Mouse (Mus musculus) adrenal gland, adult (tissue): Measurements from ENCODE around the gene Arid1b.

ENCODE experiments used
- DNase-seq, 2 experiments: peaks; one replicate each; pipeline ENCODE4 v3.0.0; 2022 to 2023; ENCODE audit warnings: low spot score in 1 of 2; ENCODE audit not compliant: inconsistent age in 2 of 2

Arid1b gene

DNA sequence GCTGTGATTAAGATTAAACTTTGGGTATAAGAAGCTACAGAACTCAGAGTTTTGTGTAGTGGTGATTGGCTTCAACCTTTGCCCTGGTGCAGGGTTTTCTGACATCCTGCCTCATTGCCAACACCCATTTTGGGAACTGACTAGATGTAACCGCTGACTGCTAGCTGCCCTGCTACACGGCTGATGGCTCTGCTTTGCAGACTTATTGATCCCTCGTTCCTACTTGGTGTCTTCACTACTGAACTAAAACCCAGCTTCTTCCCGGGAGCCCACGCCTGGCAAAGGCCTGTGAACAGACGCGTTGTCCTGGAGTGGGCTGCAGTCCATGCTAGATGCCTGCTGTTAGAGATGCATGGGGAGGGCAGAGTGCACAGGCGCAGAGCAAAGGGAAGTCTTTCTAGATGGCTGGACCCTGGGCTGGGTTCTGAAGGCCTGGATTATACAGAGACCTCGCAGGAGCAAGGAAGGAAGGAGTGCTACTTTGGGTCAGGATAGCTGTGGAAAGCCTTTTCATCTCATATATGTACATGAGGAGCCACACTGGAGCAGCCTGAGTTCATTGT, 210.1 kb downstream of the Arid1b start:
- no peak for DNase-seq

DNA sequence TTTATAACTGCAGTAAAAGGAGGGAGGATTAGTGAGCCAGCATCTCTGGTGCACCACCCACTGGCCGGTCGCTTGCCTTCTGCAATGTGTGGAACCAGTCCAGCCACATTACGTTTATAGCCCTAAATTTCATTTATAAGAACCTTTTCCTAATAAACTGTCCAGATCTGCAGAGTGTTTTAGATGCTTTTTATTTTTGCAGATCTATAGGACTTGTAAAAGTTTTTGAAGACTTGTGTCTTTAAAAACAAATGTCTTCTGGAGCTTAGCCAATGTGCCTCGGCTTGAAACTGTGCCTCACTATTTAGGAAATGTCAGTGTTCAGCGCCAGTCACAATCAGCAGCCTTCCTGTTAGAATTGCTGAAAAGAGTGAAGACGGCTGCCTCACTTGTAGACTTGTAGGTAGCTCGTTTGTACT, 211.0 kb downstream of the Arid1b start:
- DNase-seq, result peak in 1 of 2 experiments; percentile 71

DNA sequence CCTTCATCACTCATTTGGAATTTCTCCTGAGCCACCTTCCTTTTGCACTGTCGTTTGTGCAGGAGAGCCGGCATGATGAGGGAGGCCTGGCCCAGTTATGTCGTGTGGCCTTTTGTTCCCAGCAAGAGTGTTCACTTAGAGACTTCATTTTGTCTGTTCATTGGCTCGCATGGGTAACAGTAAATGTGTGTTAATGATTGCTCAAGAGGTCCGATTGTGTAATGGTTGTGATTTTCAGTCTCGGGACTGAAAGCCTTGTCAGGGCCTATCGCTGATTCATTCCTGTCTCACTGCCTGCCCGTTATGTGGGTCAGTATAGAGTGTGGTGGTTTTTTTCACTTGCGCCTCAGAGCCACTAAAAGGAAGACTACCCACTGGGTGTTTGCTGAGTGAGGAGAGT, 212.6 kb downstream of the Arid1b start:
- DNase-seq, result peak; percentile 49 to 91

DNA sequence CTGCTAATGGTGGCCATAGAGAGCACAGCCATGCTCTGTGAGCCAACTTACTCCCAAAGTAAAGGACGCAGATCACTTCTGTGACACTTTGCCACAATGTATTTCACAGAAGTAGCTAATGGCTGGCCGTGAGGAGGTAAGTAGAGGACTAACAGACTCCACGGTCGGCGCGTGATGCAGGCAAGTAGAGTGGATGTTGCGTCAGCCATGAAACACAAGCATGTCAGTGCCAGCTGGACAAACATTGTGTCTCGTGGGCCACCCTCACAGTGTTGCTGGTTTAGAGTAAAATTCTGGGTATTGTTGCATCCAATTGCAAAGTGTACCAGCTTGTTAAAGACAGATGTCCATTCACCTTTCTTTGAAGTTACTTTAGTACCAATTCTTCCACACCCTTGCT, 213.7 kb downstream of the Arid1b start:
- peak in 1 of 2 experiments; percentile 67 for DNase-seq

DNA sequence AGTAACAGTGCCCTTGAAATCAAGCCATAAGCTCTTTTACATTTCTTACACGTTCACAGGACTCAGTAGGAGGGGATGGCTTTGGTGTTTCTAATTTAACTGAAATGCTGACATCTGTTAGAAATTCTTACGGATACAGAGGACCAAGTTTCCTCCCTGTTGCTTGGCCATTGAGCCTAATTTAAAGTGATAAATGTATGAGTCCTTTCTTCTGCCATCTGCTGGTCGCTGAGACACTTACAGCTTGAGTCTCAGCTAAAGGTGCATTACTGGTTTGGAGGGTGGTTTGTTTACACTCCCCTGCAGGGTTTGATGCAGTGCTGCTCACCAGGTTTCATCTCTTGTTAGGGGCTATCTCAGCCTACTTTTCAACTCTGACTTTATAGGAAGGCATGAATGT, 214.2 kb downstream of the Arid1b start:
- peak in 1 of 2 experiments; percentile 70 for DNase-seq

DNA sequence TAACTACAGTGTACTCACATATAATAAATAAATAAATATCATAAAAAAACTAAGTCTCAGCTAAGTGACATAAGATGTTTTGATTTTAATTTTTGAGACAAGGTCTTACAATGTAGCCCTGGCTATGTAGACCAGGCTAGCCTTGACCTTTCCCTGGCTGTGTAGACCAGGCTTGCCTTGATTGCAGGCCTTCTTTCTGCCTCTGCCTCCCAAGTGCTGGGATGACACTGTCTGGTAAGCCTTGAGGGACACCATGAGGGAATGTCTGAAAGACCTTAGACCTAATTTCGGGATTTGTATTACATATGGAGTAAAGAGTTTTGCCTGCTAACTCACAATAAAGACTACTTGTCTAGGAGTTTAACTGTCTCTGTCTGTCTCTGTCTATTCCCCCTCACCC, 214.9 kb downstream of the Arid1b start:
- DNase-seq, result peak in 1 of 2 experiments; percentile 64

DNA sequence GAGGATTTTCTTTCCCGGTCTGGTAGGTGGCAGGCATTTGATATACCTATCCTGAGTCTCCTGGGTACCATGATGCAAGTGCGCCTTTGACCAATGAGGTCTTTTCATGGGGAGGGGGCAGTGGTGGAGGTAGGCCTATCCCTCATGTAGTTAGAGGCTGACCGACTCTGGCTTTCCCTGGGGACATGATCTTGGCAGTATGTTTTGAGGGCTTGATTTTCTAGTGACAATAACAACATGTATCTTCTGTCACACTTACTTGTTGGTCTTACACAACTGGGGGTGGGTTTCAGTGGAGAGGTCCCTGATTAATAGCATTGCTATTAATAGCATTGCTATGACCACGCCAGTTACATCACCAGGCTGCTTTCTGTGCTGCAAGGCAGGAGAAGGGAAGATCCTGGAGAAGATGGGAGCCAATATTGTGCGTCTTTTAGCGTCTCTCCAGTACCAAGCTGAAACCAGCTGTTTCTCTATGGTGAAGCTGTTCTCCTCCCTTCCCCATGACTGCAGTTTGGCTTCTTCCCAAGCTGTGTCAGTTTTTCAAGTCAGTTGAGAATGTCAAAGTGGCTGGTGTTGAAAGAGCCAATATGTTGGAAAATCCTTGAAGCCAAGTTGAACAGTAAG, 216.1 kb downstream of the Arid1b start:
- peak in 1 of 2 experiments; percentile 87 for DNase-seq

DNA sequence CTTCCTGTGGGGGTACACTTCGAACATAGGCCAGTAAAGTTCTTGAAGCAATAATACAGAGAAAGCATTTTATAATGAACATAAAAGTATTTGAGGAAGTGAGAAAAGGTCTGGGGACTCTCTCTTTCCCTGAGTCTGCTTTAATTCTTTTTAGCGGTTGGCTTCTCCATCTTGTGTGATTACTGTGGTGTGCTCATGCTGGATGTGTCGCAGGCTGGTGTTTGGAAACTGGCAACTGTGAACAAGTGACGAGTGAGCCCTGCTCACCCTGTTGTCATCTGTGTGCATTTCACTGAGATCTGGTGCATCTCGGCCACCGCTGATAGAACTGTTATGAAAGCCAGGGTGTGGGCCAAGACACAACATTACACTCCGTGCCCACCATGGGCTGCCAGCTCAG, 216.8 kb downstream of the Arid1b start:
- DNase-seq, result no peak

DNA sequence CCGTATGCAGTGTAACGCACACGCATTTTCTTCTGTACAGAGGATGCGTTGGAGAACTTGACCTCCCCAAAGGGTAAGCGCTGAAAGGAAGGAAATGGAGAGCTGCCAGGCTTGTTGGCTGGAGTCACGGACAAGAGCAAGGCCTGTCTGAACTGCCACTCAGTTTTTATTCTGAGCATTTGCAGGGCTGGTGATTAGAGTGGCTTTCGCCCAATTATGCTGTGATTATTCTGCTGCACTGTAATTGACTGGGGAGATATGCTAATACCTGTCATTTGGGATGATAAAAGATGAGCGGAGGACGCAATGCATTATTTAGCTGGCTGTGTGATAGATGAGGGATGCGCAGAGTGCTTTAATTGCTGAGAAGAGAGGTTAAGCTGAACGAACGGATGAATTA, 218.0 kb downstream of the Arid1b start:
- DNase-seq, result peak; percentile 80 to 94

DNA sequence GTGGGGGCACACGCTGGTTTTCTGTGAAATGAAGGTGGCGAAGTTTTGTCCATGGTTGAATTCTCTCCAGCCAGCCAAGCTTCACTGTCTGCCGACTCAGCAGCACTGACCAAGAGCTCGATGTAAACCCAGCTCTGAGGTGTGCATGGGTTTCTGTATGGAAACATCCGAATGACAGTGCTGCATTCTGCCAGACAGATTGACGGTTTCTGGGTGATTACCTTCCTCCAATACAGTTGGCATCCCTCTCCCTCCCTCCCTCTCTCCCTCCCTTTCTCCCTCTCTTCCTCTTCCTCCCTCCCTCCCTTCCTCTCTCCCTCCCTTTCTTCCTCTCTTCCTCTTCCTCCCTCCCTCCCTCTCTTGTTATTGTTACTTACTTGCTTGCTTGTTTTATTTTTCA, 219.3 kb downstream of the Arid1b start:
- no peak for DNase-seq

DNA sequence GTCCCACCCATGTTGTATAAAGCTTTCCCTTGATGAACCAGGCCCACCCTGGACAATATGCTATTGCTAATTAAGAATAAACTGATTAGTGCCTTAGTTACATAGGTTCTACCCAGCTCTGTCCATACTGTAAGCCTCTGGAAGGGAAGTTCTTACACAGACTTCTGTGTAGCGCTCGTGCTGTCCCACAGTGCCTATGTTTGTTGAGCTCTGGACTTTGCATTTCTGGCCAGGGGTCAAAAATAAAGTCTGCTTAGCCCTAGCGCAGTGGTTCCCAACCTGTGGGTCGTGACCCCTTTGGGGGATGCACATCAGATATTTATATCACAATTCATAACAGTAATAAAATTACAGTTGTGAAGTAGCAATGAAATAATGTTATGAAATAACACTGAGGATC, 221.2 kb downstream of the Arid1b start:
- no peak for DNase-seq

DNA sequence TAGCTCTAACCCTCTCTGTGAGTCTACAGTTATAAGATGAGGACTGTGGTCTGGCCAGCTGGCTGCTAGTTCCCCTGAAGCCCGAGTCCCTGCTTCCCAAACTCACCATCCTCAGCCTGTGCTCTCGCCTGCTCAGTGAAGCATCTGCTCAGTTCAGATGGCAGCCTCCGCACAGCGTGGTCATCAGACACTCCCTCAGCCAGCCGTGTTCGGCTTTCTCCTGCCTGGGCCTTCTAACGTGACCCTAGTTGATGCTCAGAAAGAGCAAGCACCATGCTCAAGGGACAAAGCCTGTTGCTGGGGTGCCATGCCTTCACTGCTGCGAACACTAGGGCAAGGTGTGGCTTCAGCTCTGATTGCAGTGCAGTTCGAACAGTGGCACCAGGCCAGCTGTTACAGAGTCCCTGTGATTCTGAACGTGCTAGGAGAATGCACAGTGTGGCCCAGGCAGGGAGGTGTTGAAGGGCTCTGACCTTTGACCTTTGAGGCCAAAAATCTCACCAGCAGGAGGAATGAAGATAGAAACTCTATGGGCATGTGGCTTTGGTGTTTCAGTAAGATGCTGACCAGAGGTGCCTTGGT, 222.9 kb downstream of the Arid1b start:
- peak in 1 of 2 experiments; percentile 71 for DNase-seq

DNA sequence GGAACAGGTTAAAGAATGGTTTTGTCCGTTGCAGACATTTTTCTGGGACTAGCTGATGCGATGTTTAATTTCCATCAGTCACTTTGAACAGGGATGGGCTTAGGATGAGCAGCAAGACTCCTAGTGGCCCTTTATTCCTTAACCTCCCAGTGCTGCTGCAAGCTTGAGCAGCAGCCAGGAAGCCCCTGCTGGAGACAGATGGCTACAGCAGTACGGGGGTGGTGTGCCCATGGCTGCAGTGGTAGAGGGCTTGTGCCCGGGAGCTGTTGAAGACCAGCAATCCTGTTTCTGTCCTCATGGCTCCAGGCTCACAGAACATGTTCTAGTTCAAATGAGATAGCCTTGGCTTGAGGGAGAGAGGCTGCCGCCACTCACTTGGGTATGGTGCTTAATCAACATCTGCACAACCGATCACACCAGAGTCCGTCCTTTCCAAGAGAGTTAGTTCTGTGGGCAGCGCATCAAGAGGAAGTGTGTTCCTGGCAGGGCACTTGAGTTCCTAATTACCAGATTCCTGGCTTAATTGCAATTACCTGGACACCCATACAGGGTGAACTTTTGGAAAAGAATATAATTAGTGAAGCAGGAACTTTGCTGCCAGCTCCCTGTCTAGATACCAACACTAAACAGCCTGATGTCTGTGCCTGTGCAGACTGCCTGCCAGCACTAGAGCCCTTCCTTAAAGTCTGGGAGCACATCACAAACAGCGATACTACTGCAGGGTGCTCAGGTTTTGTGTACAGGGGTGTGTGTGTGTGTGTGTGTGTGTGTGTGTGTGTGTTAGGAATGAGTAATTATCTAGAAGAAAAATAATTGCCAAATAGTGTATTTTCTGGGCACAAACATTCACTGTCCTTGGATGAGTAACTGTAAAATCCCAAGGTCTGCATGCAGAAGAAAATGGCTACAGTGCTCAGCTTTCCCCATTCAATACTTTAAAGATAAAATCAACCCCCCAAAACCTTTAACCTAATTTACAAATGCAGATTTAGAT, 224.0 kb downstream of the Arid1b start:
- DNase-seq, result peak in 1 of 2 experiments; percentile 80

DNA sequence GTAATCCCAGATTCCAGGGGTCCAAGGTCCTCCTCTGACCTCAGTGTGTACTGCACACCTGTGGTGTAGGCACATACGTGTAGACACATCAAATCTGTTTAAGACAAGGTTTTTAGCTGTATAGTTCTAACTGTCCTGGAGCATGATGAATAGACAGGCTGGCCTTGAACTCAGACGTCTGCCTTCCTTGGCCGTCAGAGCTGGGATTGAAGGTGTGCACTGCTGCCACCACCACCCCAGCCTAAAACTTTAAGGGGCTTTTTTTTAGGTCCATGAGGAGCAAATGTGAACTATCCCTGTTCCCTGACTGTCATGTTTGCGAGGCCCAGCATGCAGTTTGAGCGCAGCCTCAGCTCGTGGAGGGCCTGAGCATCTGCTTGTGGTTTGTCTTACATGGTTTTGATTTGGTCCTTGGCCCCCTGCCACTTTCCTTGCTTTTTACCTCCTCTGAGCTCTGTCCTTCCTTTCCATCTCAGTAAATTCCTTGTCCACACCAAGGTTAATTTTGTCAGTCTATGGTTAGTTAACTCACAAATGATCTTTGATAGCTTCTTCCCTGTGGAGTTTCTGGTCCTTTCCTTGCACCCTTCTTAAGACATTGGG, 224.9 kb downstream of the Arid1b start:
- peak; percentile 51 to 79 for DNase-seq

DNA sequence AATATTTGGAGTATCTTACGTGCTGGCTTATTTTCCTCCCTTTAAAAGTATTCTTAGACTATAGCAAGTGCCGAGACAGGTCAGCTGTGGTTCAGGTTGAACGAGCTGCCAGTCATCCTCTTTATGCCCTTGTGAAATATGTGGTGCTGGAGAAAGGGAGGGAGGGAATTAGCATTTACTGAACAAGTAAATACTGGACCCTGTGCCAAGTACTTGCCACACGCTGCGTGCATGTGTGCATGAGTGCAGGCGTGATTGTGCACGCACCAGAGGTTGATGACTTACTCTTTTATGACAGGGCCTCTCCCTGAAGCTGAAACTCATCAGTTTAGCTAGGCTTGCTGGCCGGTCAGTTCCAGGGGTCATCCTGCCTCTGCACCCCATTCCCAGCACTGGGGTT, 226.9 kb downstream of the Arid1b start:
- no peak for DNase-seq

DNA sequence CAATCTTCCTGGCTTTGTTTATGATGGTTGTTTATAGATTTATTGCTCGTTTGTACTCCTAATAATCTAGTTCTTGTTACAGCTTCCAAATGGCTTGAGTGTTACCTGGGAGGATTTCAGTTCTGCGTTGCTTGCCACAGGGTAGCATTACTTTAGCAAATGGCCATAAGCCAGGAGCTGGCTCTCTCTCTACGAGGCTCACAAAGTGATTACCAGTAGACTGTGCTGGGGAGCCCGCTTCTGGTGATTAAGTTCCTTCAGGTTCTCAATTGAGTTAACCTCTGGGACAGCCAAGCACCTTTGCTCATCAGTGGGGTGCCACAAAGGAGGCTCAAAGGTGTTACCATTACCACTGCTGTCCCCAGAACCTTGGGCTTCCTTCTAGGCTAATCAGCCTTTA, 227.4 kb downstream of the Arid1b start:
- DNase-seq, result peak in 1 of 2 experiments; percentile 57

DNA sequence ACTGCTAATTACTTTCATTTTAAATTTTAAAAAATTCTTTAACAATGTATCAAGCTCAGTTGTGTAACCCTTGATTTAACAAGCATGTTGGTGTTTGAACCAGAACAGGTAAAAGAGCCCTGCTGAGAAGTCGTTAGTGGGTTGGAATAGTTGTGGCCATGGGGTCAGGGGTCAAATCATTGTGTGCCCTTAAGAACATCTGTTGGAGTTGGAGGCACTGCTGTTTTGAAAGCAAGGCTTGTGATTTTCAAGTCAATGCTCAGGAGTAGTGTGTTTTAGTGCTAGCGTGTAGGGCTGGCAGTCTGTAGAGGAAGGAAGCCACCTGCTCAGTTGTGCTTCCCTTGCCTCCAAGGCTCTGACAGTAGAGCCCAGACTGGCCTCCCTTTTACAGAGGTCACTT, 228.7 kb downstream of the Arid1b start:
- no peak for DNase-seq

DNA sequence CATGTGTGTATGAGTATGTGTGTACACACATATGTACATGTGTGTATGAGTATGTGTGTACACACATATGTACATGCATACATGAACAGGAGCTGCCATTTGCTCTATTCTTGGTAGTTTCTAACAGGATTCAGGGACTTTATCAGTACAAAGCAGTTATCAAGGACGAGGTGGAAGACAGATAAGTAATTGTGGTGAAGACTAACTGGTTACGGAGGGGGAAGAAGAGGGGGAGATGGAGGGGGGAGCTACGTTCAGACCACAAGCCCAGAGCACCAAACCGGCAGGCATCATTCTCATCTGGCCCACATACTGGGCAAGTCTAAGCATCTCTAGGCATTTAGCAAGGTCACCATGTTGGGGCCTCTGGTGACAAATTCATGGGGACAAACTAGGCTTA, 230.8 kb downstream of the Arid1b start:
- no peak for DNase-seq

DNA sequence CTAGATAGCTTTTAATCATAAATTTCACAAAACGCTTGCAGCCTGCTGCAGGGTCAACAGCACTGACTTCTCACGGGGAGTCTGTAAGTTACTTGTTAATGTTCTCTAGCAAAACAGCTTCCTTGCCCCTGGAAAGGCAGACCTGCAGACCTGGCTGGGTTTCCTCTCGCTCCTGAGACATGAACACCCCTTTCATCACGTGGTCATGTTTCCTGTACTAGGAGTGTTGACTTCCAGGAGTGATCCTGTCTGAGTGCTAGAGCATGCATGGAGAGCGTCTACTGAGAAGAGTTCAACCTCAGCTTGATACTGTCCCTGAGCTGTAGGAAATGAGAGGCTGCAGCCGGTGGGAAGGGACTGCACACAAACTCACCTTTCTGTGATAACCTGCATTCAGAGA, 233.0 kb downstream of the Arid1b start:
- DNase-seq, result no peak

DNA sequence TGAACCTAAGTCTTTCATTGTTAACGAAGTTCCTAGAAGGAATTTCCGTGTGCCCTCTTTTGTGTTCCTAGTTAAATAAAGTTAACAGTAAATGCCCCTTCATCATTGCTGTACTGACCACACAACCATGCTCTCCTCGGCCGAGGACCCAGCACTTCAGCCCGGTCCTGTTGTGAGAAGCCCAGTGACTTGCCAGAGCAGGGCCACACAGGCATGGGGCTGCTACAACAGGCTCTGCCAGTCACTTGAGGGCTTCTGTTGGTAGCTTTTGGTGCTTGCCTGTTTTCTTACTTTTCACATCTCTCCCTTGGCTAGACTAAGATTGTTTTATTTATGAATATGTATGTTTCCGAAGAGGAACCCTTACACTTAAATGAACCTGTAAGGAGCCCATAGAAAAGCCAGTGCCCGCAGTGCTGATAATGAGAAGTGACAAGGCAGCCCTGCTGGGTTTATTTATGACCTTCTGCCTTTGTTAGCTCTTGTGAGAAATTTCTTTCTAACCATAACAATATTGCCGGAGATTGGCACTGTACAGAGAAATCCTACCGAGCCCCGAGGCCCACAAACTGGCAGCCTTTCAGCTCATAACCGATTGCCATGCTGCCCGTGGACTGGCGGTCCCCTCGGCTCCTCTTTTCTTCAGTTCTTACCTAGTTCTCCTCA, 234.0 kb downstream of the Arid1b start:
- no peak for DNase-seq
